Mouse (Mus musculus): Measurements from ENCODE around the gene Ntn5.

DNA sequence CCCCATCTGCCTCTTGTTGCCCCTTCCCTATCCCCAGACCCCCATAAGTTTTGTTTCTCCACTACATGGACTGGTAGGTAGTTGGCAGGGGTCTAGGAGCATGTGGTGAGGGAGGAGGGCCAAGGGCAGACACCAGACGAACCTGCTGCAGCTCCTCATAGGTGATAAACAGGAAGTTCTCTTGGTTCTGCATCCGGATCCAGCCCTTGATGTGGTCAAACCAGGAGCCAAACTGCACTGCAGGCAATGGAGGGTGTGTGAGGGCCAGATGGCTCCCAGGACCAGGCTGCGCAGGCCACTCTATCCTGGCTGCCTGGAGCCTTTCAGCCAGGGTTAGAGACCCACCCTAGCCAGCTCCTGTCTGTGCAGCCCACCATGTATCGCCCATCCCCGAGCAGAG, 49.7 kb downstream of the Ntn5 start:
- no peak for TF ChIP-seq CTCF (conservative IDR thresholded peaks at IDR 0.05 in 1 of 2, IDR thresholded peaks at IDR 0.05 in 1 of 2; ENCODE audit: low read depth in 2 of 2, low read length in 2 of 2)
- TF ChIP-seq SMC3 (IDR thresholded peaks at IDR 0.05; ENCODE audit: low read depth, low read length), result no peak
- TF ChIP-seq POLR2A (IDR thresholded peaks at IDR 0.05; ENCODE audit: low read depth, low read length), result no peak
- TF ChIP-seq MAZ (IDR thresholded peaks at IDR 0.05; ENCODE audit: low read depth, low read length), result no peak
- no peak for TF ChIP-seq MEF2A (IDR thresholded peaks at IDR 0.05; ENCODE audit: borderline replicate concordance, low read depth, low read length)
- TF ChIP-seq HCFC1 (IDR thresholded peaks at IDR 0.05; ENCODE audit: low read depth, low read length), result no peak
- no peak for TF ChIP-seq ZNF384 (IDR thresholded peaks at IDR 0.05; ENCODE audit: low read depth, low read length)
- no peak for TF ChIP-seq EP300 (IDR thresholded peaks at IDR 0.05; ENCODE audit: low read length)
- TF ChIP-seq JUN (IDR thresholded peaks at IDR 0.05; ENCODE audit: insufficient read depth, low read depth, low read length), result no peak
- TF ChIP-seq POLR2AphosphoS2 (IDR thresholded peaks at IDR 0.05; ENCODE audit: low read depth, low read length), result no peak
- no peak for TF ChIP-seq PAX5 (IDR thresholded peaks at IDR 0.05; ENCODE audit: low read length)
- no peak for TF ChIP-seq RAD21 (IDR thresholded peaks at IDR 0.05; ENCODE audit: low read depth, low read length)

Data from CH12.LX (cell line).